Mouse (Mus musculus) stomach, postnatal 0 days (tissue): Measurements from ENCODE around the gene Med10. TPM values are rescaled to one million over a fixed set of nuclear protein-coding genes. Genes with fewer than 3 reads are reported as not detected.

ENCODE experiments used
- ATAC-seq: fragments of 200-750 bp; cut with Nextera tagmentation; 2 replicates; pipeline ENCODE4 v1.8.0; 2017; ENCODE audit not compliant: low FRiP score, low TSS enrichment
- DNase-seq: peaks from one replicate; pipeline ENCODE4 v3.0.0-alpha.2; 2016; ENCODE audit warnings: low spot score
- H3K27ac ChIP-seq: fragments of 300-500 bp; sonication (generic); replicated peaks from 2 replicates; pipeline ENCODE4 v1.5.1; 2014; ENCODE audit warnings: mild to moderate bottlenecking, control low read depth
- H3K27me3 ChIP-seq: fragments of 300-500 bp; sonication (generic); 2 replicates; pipeline ENCODE4 v1.6.1; 2014; ENCODE audit warnings: low read length; ENCODE audit not compliant: control insufficient read depth, insufficient read depth
- H3K36me3 ChIP-seq: fragments of 300-500 bp; sonication (generic); 2 replicates; pipeline ENCODE4 v1.6.1; 2014; ENCODE audit warnings: low read length, mixed read lengths; ENCODE audit not compliant: control insufficient read depth, insufficient read depth
- H3K4me1 ChIP-seq: fragments of 300-500 bp; sonication (generic); replicated peaks from 2 replicates; pipeline ENCODE4 v1.6.1; 2014; ENCODE audit warnings: antibody characterized with exemption; ENCODE audit not compliant: control insufficient read depth, insufficient read depth
- H3K4me2 ChIP-seq: fragments of 300-500 bp; sonication (generic); replicated peaks from 2 replicates; pipeline ENCODE4 v1.6.1; 2014; ENCODE audit warnings: low read depth, mild to moderate bottlenecking, control low read depth, moderate library complexity
- H3K4me3 ChIP-seq: fragments of 300-500 bp; sonication (generic); 2 replicates; pipeline ENCODE4 v1.5.1; 2014; ENCODE audit warnings: low read depth, low read length, control low read depth
- H3K9ac ChIP-seq: fragments of 300-500 bp; sonication (generic); 2 replicates; pipeline ENCODE4 v1.6.1; 2014; ENCODE audit warnings: mild to moderate bottlenecking, low read length, control low read depth, mixed read lengths
- H3K9me3 ChIP-seq: fragments of 300-500 bp; sonication (generic); 2 replicates; pipeline ENCODE4 v1.6.1; 2016; ENCODE audit warnings: low read length; ENCODE audit not compliant: control insufficient read depth
- CTCF ChIP-seq: IDR thresholded peaks from 2 replicates; pipeline ENCODE4 v1.5.1; 2016; ENCODE audit warnings: antibody characterized with exemption, low read depth, mild to moderate bottlenecking, moderate library complexity
- EP300 ChIP-seq: optimal IDR thresholded peaks from 2 replicates; pipeline ENCODE3; 2016; ENCODE audit warnings: antibody characterized with exemption
- WGBS: fragments of 180-500 bp; shearing (Covaris S2); extraction: QIAGEN DNeasy Blood & Tissue Kit; methylation state at CpG from one replicate; pipeline ENCODE4 v1.1.7; 2014; 5-methylcytosine and 5-hydroxymethylcytosine counted together
- polyA plus RNA-seq: library from polyadenylated mRNA; unstranded; fragments of >200 nt; fragmentation: Nextera tagmentation; extraction: Ambion mirVana; gene quantifications from 2 replicates; pipeline ENCODE4 v1.2.1, GENCODE M21; 2015

The Med10 gene
- polyA plus RNA-seq, 1 experiment from 2014 or later, result 102 TPM

GRCm38 (mm10) chr13:69770538-69771456, 31.4 kb upstream of the Med10 start:
- TF ChIP-seq CTCF (no peak), EP300 (no peak)
- no peak for ATAC-seq
- Histone ChIP-seq H3K9ac (no peak overlapping the region), H3K9me3 (no peaks in the 10 kb centered on the region), H3K4me3 (no peak overlapping the region), H3K36me3 (no peaks in the 10 kb centered on the region), H3K27me3 (no peaks in the 10 kb centered on the region), H3K4me2 (no peak overlapping the region), H3K4me1 (no peaks in the 10 kb centered on the region), H3K27ac (no peak overlapping the region)
- DNase-seq, result no peak
- 71% methylated on average over 12 of the region's 12 CpGs for WGBS

GRCm38 (mm10) chr13:69772358-69772757, 29.8 kb upstream of the Med10 start:
- H3K4me2 ChIP-seq, result no peak overlapping the region
- no peak for TF ChIP-seq EP300
- TF ChIP-seq CTCF, result no peak
- no peaks in the 10 kb centered on the region for H3K27me3 ChIP-seq
- H3K4me1 ChIP-seq, result no peaks in the 10 kb centered on the region
- ATAC-seq (no peak), DNase-seq (no peak)
- no peak overlapping the region for H3K4me3 ChIP-seq
- no peaks in the 10 kb centered on the region for H3K36me3 ChIP-seq
- H3K27ac ChIP-seq, result no peak overlapping the region
- no peaks in the 10 kb centered on the region for H3K9me3 ChIP-seq
- H3K9ac ChIP-seq, result no peak overlapping the region
- 85% methylated on average over 4 of the region's 4 CpGs for WGBS

- H3K4me3 ChIP-seq, result no peak overlapping the region
- TF ChIP-seq EP300, result no peak
- TF ChIP-seq CTCF, result no peak
- no peak overlapping the region for H3K27ac ChIP-seq
- 85% methylated on average over 19 of the region's 19 CpGs for whole genome bisulfite sequencing
- H3K9ac ChIP-seq, result no peak overlapping the region
- no peaks in the 10 kb centered on the region for H3K27me3 ChIP-seq
- H3K36me3 ChIP-seq, result no peaks in the 10 kb centered on the region
- DNase-seq (no peak), ATAC-seq (no peak)
- no peak overlapping the region for H3K4me2 ChIP-seq
- no peaks in the 10 kb centered on the region for H3K9me3 ChIP-seq
- H3K4me1 ChIP-seq, result no peaks in the 10 kb centered on the region
These were observed 24.0 kb upstream of the Med10 start for GRCm38 (mm10) chr13:69778221-69778620.

- Histone ChIP-seq H3K4me3 (no peak overlapping the region), H3K27ac (no peak overlapping the region), H3K4me2 (no peak overlapping the region), H3K9ac (no peak overlapping the region), H3K9me3 (no peaks in the 10 kb centered on the region), H3K36me3 (no peaks in the 10 kb centered on the region), H3K27me3 (no peaks in the 10 kb centered on the region), H3K4me1 (no peaks in the 10 kb centered on the region)
- no peak for DNase-seq
- TF ChIP-seq EP300 (no peak), CTCF (no peak)
- ATAC-seq, result no peak
- whole genome bisulfite sequencing, result 81% methylated on average over 5 of the region's 5 CpGs
These were observed 13.5 kb upstream of the Med10 start for GRCm38 (mm10) chr13:69788704-69789103.

- DNase-seq, result no peak
- 77% methylated on average over 1 of the region's 1 CpGs for WGBS
- H3K36me3 ChIP-seq, result no peaks in the 10 kb centered on the region
- H3K4me2 ChIP-seq, result no peak overlapping the region
- no peaks in the 10 kb centered on the region for H3K27me3 ChIP-seq
- no peaks in the 10 kb centered on the region for H3K4me1 ChIP-seq
- ATAC-seq, result no peak
- H3K27ac ChIP-seq, result no peak overlapping the region
- no peak overlapping the region for H3K9ac ChIP-seq
- H3K4me3 ChIP-seq, result no peak overlapping the region
- H3K9me3 ChIP-seq, result no peaks in the 10 kb centered on the region
- no peak for TF ChIP-seq EP300
- TF ChIP-seq CTCF, result no peak
These were observed 10.4 kb upstream of the Med10 start for GRCm38 (mm10) chr13:69791814-69792213.

GRCm38 (mm10) chr13:69792541-69793009, 9.6 kb upstream of the Med10 start:
- Histone ChIP-seq H3K36me3 (no peaks in the 10 kb centered on the region), H3K27me3 (no peaks in the 10 kb centered on the region), H3K4me2 (no peak overlapping the region), H3K9me3 (no peaks in the 10 kb centered on the region), H3K4me1 (no peaks in the 10 kb centered on the region), H3K4me3 (no peak overlapping the region), H3K9ac (no peak overlapping the region), H3K27ac (no peak overlapping the region)
- ATAC-seq, result no peak
- TF ChIP-seq CTCF, result no peak
- no peak for TF ChIP-seq EP300
- WGBS, result 59% methylated on average over 12 of the region's 12 CpGs
- no peak for DNase-seq
